Mouse (Mus musculus): ENCODE results near the gene Gng8. TPM values are rescaled to one million over a fixed set of nuclear protein-coding genes. Genes with fewer than 3 reads are reported as not detected.

Gng8 gene
- total and polyA plus RNA-seq, 3 experiments, result not detected

- H3K36me3 ChIP-seq (replicated peaks), result no peaks in the 10 kb centered on the region
- H3K4me3 ChIP-seq (ENCODE audit: low read depth, low read length), result no peak overlapping the region
- TF ChIP-seq CTCF (IDR thresholded peaks at IDR 0.05; ENCODE audit: low read depth, low read length) (no peak), POLR2AphosphoS5 (IDR thresholded peaks at IDR 0.05; ENCODE audit: insufficient replicate concordance, low read depth, low read length) (no peak), GATA1 (IDR thresholded peaks at IDR 0.05; ENCODE audit: borderline replicate concordance, low read length) (no peak), TAL1 (conservative IDR thresholded peaks at IDR 0.05; ENCODE audit: low read depth, low read length) (no peak), GATA2 (IDR thresholded peaks at IDR 0.05; ENCODE audit: borderline replicate concordance, low read depth, low read length) (no peak)
- H3K4me1 ChIP-seq (ENCODE audit: insufficient read depth, low read depth, low read length), result peaks cover 35% of the 10 kb centered on the region
- ATAC-seq (ENCODE audit: extremely low read depth, insufficient number of reproducible peaks, low FRiP score, poor library complexity, severe bottlenecking), result no peak
- DNase-seq (ENCODE audit: low spot score), result no peak
- peaks cover 23% of the 10 kb centered on the region for H3K27me3 ChIP-seq (ENCODE audit: insufficient read depth, low read length)
- no peaks in the 10 kb centered on the region for H3K9me3 ChIP-seq (replicated peaks)
Measured at GRCm38 (mm10) chr7:16900526-16900925, 8.9 kb downstream of the Gng8 start.

- ATAC-seq (ENCODE audit: extremely low read depth, insufficient number of reproducible peaks, low FRiP score, poor library complexity, severe bottlenecking), result peak; percentile 46; the same call in 1 of the 2 replicates
- TF ChIP-seq POLR2AphosphoS5 (IDR thresholded peaks at IDR 0.05; ENCODE audit: insufficient replicate concordance, low read depth, low read length), result no peak
- TF ChIP-seq GATA2 (IDR thresholded peaks at IDR 0.05; ENCODE audit: borderline replicate concordance, low read depth, low read length), result no peak
- no peak for TF ChIP-seq TAL1 (conservative IDR thresholded peaks at IDR 0.05; ENCODE audit: low read depth, low read length)
- H3K4me3 ChIP-seq (ENCODE audit: low read depth, low read length), result no peak overlapping the region
- H3K27me3 ChIP-seq (ENCODE audit: insufficient read depth, low read length), result peaks cover 41% of the 10 kb centered on the region
- DNase-seq (ENCODE audit: low spot score), result no peak
- no peaks in the 10 kb centered on the region for H3K36me3 ChIP-seq (replicated peaks)
- no peaks in the 10 kb centered on the region for H3K9me3 ChIP-seq (replicated peaks)
- H3K4me1 ChIP-seq (ENCODE audit: insufficient read depth, low read depth, low read length), result peaks cover 50% of the 10 kb centered on the region
Measured at GRCm38 (mm10) chr7:16903439-16903955, 11.9 kb downstream of the Gng8 start.

- peaks cover 46% of the 10 kb centered on the region for H3K27me3 ChIP-seq (ENCODE audit: insufficient read depth, low read length)
Measured at GRCm38 (mm10) chr7:16904120-16904675, 12.6 kb downstream of the Gng8 start.

DNA sequence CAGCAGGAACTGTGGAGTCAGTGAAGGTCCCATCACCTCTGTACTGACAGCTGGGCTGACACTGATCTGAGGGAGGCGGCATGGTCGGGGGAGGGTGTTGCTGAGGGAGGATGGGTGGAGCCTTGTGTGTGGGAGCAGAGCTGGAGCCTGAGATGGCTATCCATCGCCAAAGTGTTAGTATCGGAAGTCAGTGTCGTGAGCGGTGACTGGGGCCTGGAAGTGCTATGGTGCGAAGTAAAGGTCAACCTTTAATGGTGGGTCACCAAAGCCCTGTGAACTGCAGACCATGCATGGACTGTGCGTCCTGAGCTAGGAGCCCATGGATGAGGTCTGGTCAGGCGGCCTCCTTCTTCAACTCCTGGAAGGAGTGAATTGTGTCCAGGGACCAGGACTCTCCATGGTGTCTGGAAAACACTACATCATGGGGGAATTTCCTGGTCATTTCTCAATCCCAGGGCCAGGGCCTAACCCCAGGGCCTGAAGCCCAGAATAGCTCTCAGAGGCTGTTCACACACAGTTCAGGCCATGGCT, 14.0 kb downstream of the Gng8 start:
- ATAC-seq (ENCODE audit: extremely low read depth, insufficient number of reproducible peaks, low FRiP score, poor library complexity, severe bottlenecking) (peak; percentile 55), DNase-seq (ENCODE audit: low spot score) (peak; percentile 47)
- Histone ChIP-seq H3K4me1 (ENCODE audit: insufficient read depth, low read depth, low read length) (peaks cover 60% of the 10 kb centered on the region), H3K36me3 (replicated peaks) (no peaks in the 10 kb centered on the region), H3K9me3 (replicated peaks) (no peaks in the 10 kb centered on the region), H3K4me3 (ENCODE audit: low read depth, low read length) (no peak overlapping the region; the same call in 1 of the 2 replicates), H3K27me3 (ENCODE audit: insufficient read depth, low read length) (peaks cover 50% of the 10 kb centered on the region)
- no peak for TF ChIP-seq CTCF (IDR thresholded peaks at IDR 0.05; ENCODE audit: low read depth, low read length)
- TF ChIP-seq GATA1 (IDR thresholded peaks at IDR 0.05; ENCODE audit: borderline replicate concordance, low read length), result no peak
- no peak for TF ChIP-seq TAL1 (conservative IDR thresholded peaks at IDR 0.05; ENCODE audit: low read depth, low read length)
- TF ChIP-seq GATA2 (IDR thresholded peaks at IDR 0.05; ENCODE audit: borderline replicate concordance, low read depth, low read length), result no peak
- TF ChIP-seq POLR2AphosphoS5 (IDR thresholded peaks at IDR 0.05; ENCODE audit: insufficient replicate concordance, low read depth, low read length), result no peak

More at GRCm38 (mm10) chr7:16904120-16904675, 12.6 kb downstream of the Gng8 start:
- ATAC-seq (ENCODE audit: extremely low read depth, insufficient number of reproducible peaks, low FRiP score, poor library complexity, severe bottlenecking) (no peak), DNase-seq (ENCODE audit: low spot score) (no peak)
- Histone ChIP-seq H3K9me3 (replicated peaks) (no peaks in the 10 kb centered on the region), H3K36me3 (replicated peaks) (no peaks in the 10 kb centered on the region), H3K4me1 (ENCODE audit: insufficient read depth, low read depth, low read length) (peaks cover 50% of the 10 kb centered on the region), H3K4me3 (ENCODE audit: low read depth, low read length) (no peak overlapping the region)
- no peak for TF ChIP-seq GATA1 (IDR thresholded peaks at IDR 0.05; ENCODE audit: borderline replicate concordance, low read length)
- no peak for TF ChIP-seq CTCF (IDR thresholded peaks at IDR 0.05; ENCODE audit: low read depth, low read length)
- no peak for TF ChIP-seq GATA2 (IDR thresholded peaks at IDR 0.05; ENCODE audit: borderline replicate concordance, low read depth, low read length)
- no peak for TF ChIP-seq POLR2AphosphoS5 (IDR thresholded peaks at IDR 0.05; ENCODE audit: insufficient replicate concordance, low read depth, low read length)
- no peak for TF ChIP-seq TAL1 (conservative IDR thresholded peaks at IDR 0.05; ENCODE audit: low read depth, low read length)

GRCm38 (mm10) chr7:16906281-16906680, 14.7 kb downstream of the Gng8 start, which contains the start of gene Ptgir:
Gene Ptgir (plus strand): TSS chr7:16906490.
- DNase-seq (ENCODE audit: low spot score) (peak; percentile 54), ATAC-seq (ENCODE audit: extremely low read depth, insufficient number of reproducible peaks, low FRiP score, poor library complexity, severe bottlenecking) (no peak)
- H3K9me3 ChIP-seq (replicated peaks), result no peaks in the 10 kb centered on the region
- H3K4me3 ChIP-seq (ENCODE audit: low read depth, low read length), result peak within 1 kb of the TSS; percentile 14
- no peak for TF ChIP-seq TAL1 (conservative IDR thresholded peaks at IDR 0.05; ENCODE audit: low read depth, low read length)
- no peak for TF ChIP-seq GATA2 (IDR thresholded peaks at IDR 0.05; ENCODE audit: borderline replicate concordance, low read depth, low read length)
- no peak for TF ChIP-seq POLR2AphosphoS5 (IDR thresholded peaks at IDR 0.05; ENCODE audit: insufficient replicate concordance, low read depth, low read length)
- TF ChIP-seq GATA1 (IDR thresholded peaks at IDR 0.05; ENCODE audit: borderline replicate concordance, low read length), result no peak
- TF ChIP-seq CTCF (IDR thresholded peaks at IDR 0.05; ENCODE audit: low read depth, low read length), result no peak
- no peaks in the 10 kb centered on the region for H3K36me3 ChIP-seq (replicated peaks)
- peaks cover 60% of the 10 kb centered on the region for H3K4me1 ChIP-seq (ENCODE audit: insufficient read depth, low read depth, low read length)
- H3K27me3 ChIP-seq (ENCODE audit: insufficient read depth, low read length), result peaks cover 48% of the 10 kb centered on the region

DNA sequence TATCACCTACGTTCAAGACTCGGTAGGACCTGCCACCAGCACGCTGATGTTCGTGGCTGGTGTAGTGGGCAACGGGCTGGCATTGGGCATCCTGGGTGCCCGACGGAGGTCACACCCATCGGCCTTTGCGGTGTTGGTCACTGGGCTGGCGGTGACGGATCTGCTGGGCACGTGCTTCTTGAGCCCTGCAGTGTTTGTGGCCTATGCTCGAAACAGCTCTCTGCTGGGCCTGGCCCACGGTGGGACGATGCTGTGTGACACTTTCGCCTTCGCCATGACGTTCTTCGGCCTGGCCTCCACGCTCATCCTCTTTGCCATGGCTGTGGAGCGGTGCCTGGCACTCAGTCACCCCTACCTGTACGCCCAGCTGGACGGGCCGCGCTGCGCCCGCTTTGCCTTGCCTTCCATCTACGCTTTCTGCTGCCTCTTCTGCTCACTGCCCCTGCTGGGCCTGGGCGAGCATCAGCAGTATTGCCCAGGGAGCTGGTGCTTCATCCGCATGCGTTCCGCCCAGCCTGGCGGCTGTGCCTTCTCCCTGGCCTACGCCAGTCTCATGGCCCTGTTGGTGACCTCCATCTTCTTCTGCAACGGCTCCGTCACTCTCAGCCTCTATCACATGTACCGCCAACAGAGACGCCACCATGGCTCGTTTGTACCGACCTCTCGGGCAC, 15.4 kb downstream of the Gng8 start:
- no peak for DNase-seq (ENCODE audit: low spot score)
- ATAC-seq (ENCODE audit: extremely low read depth, insufficient number of reproducible peaks, low FRiP score, poor library complexity, severe bottlenecking), result no peak
- H3K36me3 ChIP-seq (replicated peaks), result no peaks in the 10 kb centered on the region
- no peaks in the 10 kb centered on the region for H3K9me3 ChIP-seq (replicated peaks)
- peak overlapping the region; percentile 14; the same call in 1 of the 2 replicates for H3K4me3 ChIP-seq (ENCODE audit: low read depth, low read length)
- TF ChIP-seq GATA2 (IDR thresholded peaks at IDR 0.05; ENCODE audit: borderline replicate concordance, low read depth, low read length) (no peak), CTCF (IDR thresholded peaks at IDR 0.05; ENCODE audit: low read depth, low read length) (no peak)
- peaks cover 48% of the 10 kb centered on the region for H3K27me3 ChIP-seq (ENCODE audit: insufficient read depth, low read length)
- H3K4me1 ChIP-seq (ENCODE audit: insufficient read depth, low read depth, low read length), result peaks cover 55% of the 10 kb centered on the region

Data from G1E (cell line).